Mouse (Mus musculus) frontal cortex, postnatal 36 days (tissue): ENCODE measurements around the gene Kdelc2.

ENCODE experiments used
- DNase-seq, 2 experiments: peaks; one replicate each; pipeline ENCODE4 v3.0.0; 2022; ENCODE audit warnings: low spot score in 2 of 2

The Kdelc2 gene

GRCm38 (mm10) chr9:53383951-53384866 is at the start of gene Kdelc2:
Gene Kdelc2, plus strand, starts transcription at chr9:53384025.
- peak; percentile 70 to 88 for DNase-seq

GRCm38 (mm10) chr9:53335131-53335530 is 48.7 kb upstream of the Kdelc2 start:
- no peak for DNase-seq

GRCm38 (mm10) chr9:53339603-53340002 is 44.2 kb upstream of the Kdelc2 start:
- no peak for DNase-seq

GRCm38 (mm10) chr9:53340328-53340916 is 43.4 kb upstream of the Kdelc2 start:
- no peak for DNase-seq

GRCm38 (mm10) chr9:53340969-53341368 is 42.9 kb upstream of the Kdelc2 start:
- DNase-seq: peak; percentile 31 to 46

- DNase-seq: no peak
Measured at GRCm38 (mm10) chr9:53341981-53342380, 41.8 kb upstream of the Kdelc2 start.

GRCm38 (mm10) chr9:53344646-53345432 is 39.0 kb upstream of the Kdelc2 start:
- peak; percentile 51 to 76 for DNase-seq

- DNase-seq: no peak
Measured at GRCm38 (mm10) chr9:53345728-53346127, 38.1 kb upstream of the Kdelc2 start.

GRCm38 (mm10) chr9:53346402-53346801 is 37.4 kb upstream of the Kdelc2 start:
- DNase-seq: no peak

- DNase-seq: no peak
Measured at GRCm38 (mm10) chr9:53349211-53349610, 34.6 kb upstream of the Kdelc2 start.

GRCm38 (mm10) chr9:53350331-53350730 is 33.5 kb upstream of the Kdelc2 start:
- no peak for DNase-seq

GRCm38 (mm10) chr9:53351899-53352298 is 31.9 kb upstream of the Kdelc2 start:
- DNase-seq: no peak

- DNase-seq: no peak
Measured at GRCm38 (mm10) chr9:53353161-53353560, 30.7 kb upstream of the Kdelc2 start.

GRCm38 (mm10) chr9:53356219-53357155 is 27.3 kb upstream of the Kdelc2 start:
- no peak for DNase-seq

GRCm38 (mm10) chr9:53371339-53371738 is 12.5 kb upstream of the Kdelc2 start:
- DNase-seq: no peak

GRCm38 (mm10) chr9:53375907-53376306 is 7.9 kb upstream of the Kdelc2 start:
- no peak for DNase-seq

GRCm38 (mm10) chr9:53376820-53377219 is 7.0 kb upstream of the Kdelc2 start:
- no peak for DNase-seq

- no peak for DNase-seq
Measured at GRCm38 (mm10) chr9:53377597-53377996, 6.2 kb upstream of the Kdelc2 start.

GRCm38 (mm10) chr9:53378171-53378570 is 5.7 kb upstream of the Kdelc2 start:
- DNase-seq: no peak

- DNase-seq: no peak
Measured at GRCm38 (mm10) chr9:53380595-53380994, 3.2 kb upstream of the Kdelc2 start.

GRCm38 (mm10) chr9:53381113-53381615 is 2.7 kb upstream of the Kdelc2 start:
- DNase-seq: no peak
